Mouse (Mus musculus) Patski (cell line): ENCODE measurements at regions not wholly inside any gene's neighbourhood (a gene's known extent, or its start where the extent isn't known, plus 50 kb on each side); places are given as distances from the start of the nearest gene placed in this dataset.

Experiments
- ATAC-seq: fragments of 100-300 bp; one replicate; pipeline ENCODE4 v1.8.0; 2021
- CTCF ChIA-PET: fragments of 350-600 bp; sonication (Branson Sonifier 250); formaldehyde crosslinking; loops from one replicate; lab custom pipeline; 2022; ENCODE audit warnings: inconsistent platforms; lab: Charles Lee
- POLR2A ChIA-PET: fragments of 350-600 bp; sonication (Branson Sonifier 250); formaldehyde crosslinking; loops from one replicate; lab custom pipeline; 2022; ENCODE audit warnings: antibody characterized with exemption, inconsistent platforms; lab: Charles Lee
- DNase-seq: peaks from one replicate; pipeline ENCODE4 v3.0.0-alpha.2; 2011; ENCODE audit warnings: low read depth, low spot score
- H3K27me3 ChIP-seq: fragments of 371-371 bp; one replicate; pipeline ENCODE4 v1.5.1; 2021
- CTCF ChIP-seq: fragments of 100-300 bp; IDR thresholded peaks from one replicate; pipeline ENCODE4 v1.5.1; 2021
- in situ Hi-C: fragments of 300-500 bp; cut with MboI; formaldehyde crosslinking; loops from 3 replicates; pipeline ENCODE4 v1.11.1; 2018; ENCODE audit warnings: low pct_unique_long_range_greater_than_20kb, mixed read lengths

DNA sequence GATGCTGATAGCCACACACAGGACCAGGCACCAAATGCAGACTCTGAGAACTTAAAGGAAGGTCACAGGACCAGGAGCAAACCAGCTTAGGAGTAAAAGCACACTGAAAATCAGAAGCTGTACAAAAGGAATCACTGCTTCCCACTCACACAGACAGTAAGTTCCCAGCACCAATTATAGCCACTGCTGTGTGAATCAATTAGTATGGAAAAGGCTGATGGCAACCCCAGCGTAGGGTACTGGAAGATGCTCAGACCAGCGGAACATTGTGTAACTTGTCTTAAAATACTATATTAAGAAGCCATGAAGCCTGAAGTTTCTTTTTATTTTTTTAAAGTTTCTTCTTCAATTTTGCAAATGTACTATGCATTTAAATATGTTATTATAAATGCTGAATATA is 115.8 kb downstream of the Lnpk start:
- POLR2A ChIA-PET: no interaction called here

DNA sequence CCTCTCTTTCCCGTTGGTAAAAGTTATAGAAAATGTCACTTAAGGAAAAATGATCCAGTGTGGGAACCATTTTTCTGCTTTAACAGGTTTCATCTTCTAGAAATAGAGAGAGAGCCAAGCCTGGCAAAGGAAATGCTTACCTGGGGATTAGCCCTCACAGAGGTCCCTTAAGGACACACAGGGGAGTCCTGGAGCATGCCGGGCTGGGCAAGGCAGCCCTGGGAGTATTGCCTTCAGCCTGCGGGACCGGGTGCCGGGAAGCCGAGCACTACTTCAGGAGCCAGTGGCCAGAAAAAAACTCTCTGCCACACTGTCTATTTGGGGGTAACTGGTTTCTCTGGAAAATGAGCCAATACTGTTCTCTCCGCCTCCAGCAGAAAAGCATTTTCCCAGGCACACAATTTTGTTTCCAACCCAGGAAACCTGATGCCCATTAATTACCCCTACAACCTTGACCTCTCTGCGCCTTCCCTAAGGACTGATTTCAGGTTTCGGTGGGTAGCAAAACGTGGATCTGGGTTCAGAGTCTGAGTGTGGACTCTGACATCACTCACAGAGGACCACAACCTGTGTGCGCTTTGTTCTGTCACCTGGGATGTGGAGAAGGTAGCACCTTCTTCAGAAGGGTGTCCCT is 117.9 kb downstream of the Lnpk start:
- CTCF ChIA-PET: no interaction called here
- DNase-seq (no peak), ATAC-seq (no peak)
- no peak for TF ChIP-seq CTCF
- in situ Hi-C loops: no loop called here
- peaks cover 13% of the 10 kb centered on the region for H3K27me3 ChIP-seq
- POLR2A ChIA-PET: no interaction called here

More for the DNA sequence above, 115.8 kb downstream of the Lnpk start:
- in situ Hi-C loops: no loop called here
- peaks cover 13% of the 10 kb centered on the region for H3K27me3 ChIP-seq
- no peak for TF ChIP-seq CTCF
- no peak for ATAC-seq
- DNase-seq: no peak
- CTCF ChIA-PET: no interaction called here

DNA sequence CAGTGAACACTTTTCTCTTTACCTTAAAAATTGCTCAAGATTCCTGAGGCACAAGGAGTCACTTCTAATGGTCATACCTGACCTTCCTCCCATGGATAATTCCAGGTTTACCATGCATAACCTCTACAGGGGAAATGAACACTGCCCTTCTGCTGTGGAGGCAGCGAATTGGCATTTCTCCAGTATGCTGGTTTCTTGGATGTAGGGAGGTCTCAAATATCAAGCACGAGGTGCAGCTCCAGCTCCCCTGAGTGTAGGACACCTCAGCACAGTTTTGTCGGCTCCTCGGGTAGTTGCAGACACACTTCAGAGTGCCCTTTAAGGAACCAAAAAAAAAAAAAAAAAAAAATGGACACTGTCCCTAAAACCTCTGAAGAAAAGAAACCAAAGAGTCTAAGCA is 124.8 kb downstream of the Lnpk start:
- TF ChIP-seq CTCF: no peak
- CTCF ChIA-PET: no interaction called here
- DNase-seq (no peak), ATAC-seq (no peak)
- H3K27me3 ChIP-seq: peaks cover 23% of the 10 kb centered on the region
- POLR2A ChIA-PET: no interaction called here
- in situ Hi-C loops: no loop called here

DNA sequence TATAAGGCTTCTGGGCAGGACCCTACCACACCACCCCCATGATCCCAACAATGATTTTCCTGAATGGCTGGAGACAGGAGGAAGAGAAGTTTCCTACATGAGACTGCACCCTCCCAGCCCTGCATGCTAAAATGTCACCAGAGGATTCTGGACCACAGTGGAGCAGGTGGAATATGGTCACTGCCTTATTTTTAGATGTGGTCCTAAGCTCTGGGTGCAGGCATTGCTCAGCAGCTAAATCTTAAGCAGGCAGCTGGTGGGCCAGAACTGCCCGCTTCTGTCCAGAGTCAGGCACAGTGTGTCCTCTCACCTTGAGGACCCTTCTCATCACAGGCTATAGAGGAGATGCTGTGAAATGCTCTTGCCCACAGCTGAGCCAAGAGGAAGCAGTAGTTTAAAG is 126.6 kb downstream of the Lnpk start:
- peaks cover 23% of the 10 kb centered on the region for H3K27me3 ChIP-seq
- no peak for DNase-seq
- CTCF ChIA-PET: no interaction called here
- no peak for TF ChIP-seq CTCF
- no peak for ATAC-seq
- POLR2A ChIA-PET: no interaction called here
- in situ Hi-C loops: no loop called here

DNA sequence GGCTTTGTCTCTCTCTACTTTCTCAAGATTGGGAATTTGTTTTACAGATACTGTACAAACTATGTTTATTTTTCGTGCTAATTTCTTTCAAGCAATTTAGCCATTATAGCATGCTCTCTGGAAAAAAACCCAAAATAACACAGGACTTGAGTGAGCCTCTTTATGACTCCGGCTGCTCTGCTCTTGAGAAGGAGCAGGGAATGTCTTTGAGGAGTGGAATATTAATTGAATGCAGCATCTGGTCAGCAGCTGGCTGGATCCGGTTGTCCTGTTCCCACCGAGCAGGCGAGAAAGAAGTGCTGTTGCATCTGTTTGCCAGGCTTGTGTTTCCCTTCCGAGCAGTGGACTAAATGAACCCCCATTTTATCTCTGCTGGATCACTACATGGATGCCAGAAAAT is 127.7 kb downstream of the Lnpk start:
- ChIA-PET POLR2A (no interaction called here), CTCF (no interaction called here)
- in situ Hi-C loops: no loop called here
- no peak for TF ChIP-seq CTCF
- ATAC-seq (no peak), DNase-seq (no peak)
- peaks cover 23% of the 10 kb centered on the region for H3K27me3 ChIP-seq

DNA sequence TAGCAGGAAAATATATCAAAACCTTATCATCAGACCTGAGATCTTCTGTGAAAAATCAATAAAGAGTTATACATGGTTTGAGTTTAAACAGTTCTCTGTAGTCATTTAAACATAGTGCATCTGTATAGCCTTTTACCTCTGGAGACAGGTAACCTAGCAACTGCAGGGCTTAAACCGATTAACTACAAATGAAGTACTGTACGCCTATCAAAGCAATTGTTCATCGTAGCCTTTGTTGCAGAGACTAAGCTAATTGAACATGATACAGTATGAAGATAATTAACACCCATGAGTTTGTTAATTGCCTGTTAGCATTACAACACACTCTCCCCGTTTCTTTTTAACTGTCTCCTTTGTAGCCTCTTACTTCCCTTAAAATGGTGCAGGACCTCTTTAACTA is 128.2 kb downstream of the Lnpk start:
- CTCF ChIA-PET: no interaction called here
- ATAC-seq (no peak), DNase-seq (no peak)
- in situ Hi-C loops: no loop called here
- H3K27me3 ChIP-seq: peaks cover 23% of the 10 kb centered on the region
- POLR2A ChIA-PET: no interaction called here
- no peak for TF ChIP-seq CTCF

DNA sequence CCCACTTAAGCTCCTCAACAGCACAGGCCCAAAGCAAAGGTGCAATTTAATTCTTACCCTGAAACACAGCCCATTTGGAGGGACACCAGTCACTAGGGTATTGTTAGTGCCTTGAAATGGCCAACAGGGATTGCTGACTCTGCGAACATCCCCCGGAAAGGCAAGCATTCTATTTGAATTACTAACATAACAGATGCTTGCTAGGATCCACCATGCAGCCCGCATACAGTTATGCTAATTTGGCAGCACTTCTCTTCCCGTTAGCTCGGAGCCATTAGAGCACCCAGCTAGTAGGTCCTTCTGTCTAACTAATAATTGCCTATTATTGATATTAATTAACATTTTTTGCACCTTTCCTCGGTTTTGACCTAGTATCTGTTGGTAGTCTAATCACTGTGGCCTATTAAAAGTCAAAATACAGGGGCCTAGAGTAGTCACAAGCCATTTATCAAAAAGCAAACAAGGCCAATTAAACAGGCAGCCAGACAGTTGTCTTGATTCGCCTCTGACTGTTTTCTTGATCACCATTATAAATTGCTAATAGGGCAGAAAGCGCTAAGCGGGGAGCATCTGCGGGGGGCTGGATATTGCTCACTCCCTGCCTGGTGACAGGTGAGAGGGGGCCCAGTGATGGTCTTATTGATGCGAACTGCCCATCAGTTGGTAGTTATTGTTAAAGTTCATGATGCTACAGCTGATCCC is 129.0 kb downstream of the Lnpk start:
- in situ Hi-C loops: no loop called here
- no peak for ATAC-seq

DNA sequence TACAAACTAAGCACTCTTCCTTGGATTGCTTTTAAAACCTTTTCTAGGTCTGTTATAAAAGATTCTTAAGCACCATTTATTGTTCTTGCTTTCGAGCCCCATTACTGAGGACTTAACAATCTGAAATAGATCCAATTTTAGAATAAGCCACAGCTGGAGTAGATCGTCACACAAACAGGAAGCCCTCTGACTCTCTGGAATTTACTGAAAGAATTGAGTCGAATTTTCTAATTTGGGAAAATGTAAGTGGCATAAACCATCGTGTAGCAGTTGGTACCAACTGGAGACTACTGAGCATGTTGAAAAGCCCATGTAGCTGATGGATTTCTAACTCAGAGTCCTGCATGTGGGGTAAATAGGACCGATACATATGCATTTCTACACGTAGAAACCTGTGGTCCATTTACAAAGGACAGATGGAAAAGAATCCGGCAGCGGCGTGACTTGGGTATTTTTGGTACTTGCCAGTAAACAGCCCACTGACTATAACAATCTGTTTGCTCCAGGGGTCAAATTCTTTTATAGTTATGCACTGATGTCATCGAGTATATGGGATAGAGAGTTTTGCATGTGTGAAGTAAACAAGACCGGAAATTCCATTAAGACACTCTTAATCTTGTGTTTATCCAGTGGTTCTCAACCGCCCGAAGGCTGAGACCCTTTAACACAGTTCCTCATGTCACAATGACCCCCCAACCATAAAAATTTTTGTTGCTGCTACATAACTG is 143.9 kb downstream of the Lnpk start:
- in situ Hi-C loops: no loop called here
- POLR2A ChIA-PET: no interaction called here
- DNase-seq (no peak), ATAC-seq (no peak)
- H3K27me3 ChIP-seq: peaks cover 13% of the 10 kb centered on the region
- CTCF ChIA-PET: interaction anchor here (0.7 kb wide), 1 partner anchor 43 kb away, joined by 3 read pairs; no protein-coding TSS in a partner anchor
- no peak for TF ChIP-seq CTCF

More for the DNA sequence above, 129.0 kb downstream of the Lnpk start:
- no peak for DNase-seq
- POLR2A ChIA-PET: no interaction called here
- CTCF ChIA-PET: no interaction called here
- no peak for TF ChIP-seq CTCF
- H3K27me3 ChIP-seq: peaks cover 26% of the 10 kb centered on the region

DNA sequence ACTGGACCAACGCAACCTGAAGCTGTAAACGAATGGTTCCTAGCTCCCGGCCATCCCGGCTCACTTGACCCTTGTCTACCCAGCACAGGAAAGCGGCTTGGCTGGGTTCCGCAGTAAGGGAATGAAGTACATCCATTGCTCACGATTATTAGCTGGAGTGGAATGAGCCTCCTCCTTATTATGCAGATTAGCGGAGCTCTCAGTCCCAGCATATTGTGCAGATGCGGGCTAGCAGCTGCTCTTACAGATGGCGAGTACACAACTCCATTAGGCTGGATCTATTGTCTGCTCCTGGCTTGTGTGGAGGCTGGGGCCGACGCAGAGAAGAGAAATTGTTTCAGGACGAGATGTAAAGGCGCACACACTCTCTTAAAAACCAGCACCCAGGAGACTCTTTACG is 152.5 kb downstream of the Lnpk start:
- POLR2A ChIA-PET: no interaction called here
- ATAC-seq: no peak
- TF ChIP-seq CTCF: no peak
- CTCF ChIA-PET: no interaction called here
- no peak for DNase-seq
- H3K27me3 ChIP-seq: peaks cover 29% of the 10 kb centered on the region
- in situ Hi-C loops: no loop called here

DNA sequence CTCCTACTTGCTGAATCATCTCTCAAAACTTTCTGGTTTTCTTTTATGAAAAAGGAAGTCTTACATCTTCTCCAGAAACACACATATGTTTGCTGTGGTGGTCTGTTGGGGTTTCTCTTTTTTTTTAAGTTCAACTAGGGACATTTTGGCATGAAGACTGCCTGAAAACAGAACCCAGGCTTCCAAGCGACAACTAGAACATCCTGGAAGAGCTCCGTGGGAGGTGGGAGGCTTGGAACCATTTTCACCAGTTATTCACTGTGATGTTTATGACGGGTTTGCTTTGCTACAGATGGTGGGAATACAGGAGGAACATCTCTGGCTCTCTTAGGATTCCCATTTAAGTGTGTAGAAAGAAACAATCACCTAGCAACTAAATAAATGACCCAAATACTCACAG is 154.5 kb downstream of the Lnpk start:
- ATAC-seq (no peak), DNase-seq (no peak)
- peaks cover 25% of the 10 kb centered on the region for H3K27me3 ChIP-seq
- ChIA-PET CTCF (no interaction called here), POLR2A (interaction anchor here (0.6 kb wide), 2 partner anchors 9 to 471 kb away, joined by 3 to 4 read pairs; no protein-coding TSS in a partner anchor)
- no peak for TF ChIP-seq CTCF
- in situ Hi-C loops: no loop called here

DNA sequence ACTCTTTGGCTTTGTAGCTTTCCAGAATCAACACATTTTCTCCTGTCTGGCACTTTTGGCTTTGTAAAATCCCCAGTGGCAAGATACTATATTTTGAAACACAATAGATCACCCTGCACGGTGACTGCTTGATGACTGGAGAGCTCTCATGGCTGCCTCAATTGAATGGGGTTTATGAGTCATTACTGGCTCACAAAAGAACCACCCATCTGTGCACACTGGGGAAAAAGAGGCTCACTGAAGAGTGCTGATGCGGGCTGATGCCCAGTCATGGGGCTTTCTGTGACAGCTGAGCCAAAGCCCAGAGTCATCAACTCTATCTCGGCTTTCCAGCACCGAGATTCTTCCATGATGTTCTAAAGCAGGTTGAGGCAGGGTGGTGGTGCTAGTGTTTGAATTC is 163.1 kb downstream of the Lnpk start:
- DNase-seq (no peak), ATAC-seq (no peak)
- ChIA-PET CTCF (interaction anchor here (1.2 kb wide), 1 partner anchor 10 kb away, joined by 3 read pairs; no protein-coding TSS in a partner anchor), POLR2A (no interaction called here)
- in situ Hi-C loops: no loop called here
- TF ChIP-seq CTCF: no peak
- H3K27me3 ChIP-seq: peaks cover 9% of the 10 kb centered on the region
